Mouse (Mus musculus): ENCODE measurements around the gene Il20rb.

- TF ChIP-seq CTCF (conservative IDR thresholded peaks at IDR 0.05; ENCODE audit: insufficient read depth, insufficient read length, low read depth, low read length) (peak; percentile 84), POLR2A (IDR thresholded peaks at IDR 0.05; ENCODE audit: low read depth, low read length) (no peak)
Observed at GRCm38 (mm10) chr9:100446059-100446686, 40.4 kb downstream of the Il20rb start.
